Mouse (Mus musculus): ENCODE results near the gene Padi2.
A peak's percentile ranks its signal among the peaks of the same experiment; 100 is the strongest.

Padi2 gene

DNA sequence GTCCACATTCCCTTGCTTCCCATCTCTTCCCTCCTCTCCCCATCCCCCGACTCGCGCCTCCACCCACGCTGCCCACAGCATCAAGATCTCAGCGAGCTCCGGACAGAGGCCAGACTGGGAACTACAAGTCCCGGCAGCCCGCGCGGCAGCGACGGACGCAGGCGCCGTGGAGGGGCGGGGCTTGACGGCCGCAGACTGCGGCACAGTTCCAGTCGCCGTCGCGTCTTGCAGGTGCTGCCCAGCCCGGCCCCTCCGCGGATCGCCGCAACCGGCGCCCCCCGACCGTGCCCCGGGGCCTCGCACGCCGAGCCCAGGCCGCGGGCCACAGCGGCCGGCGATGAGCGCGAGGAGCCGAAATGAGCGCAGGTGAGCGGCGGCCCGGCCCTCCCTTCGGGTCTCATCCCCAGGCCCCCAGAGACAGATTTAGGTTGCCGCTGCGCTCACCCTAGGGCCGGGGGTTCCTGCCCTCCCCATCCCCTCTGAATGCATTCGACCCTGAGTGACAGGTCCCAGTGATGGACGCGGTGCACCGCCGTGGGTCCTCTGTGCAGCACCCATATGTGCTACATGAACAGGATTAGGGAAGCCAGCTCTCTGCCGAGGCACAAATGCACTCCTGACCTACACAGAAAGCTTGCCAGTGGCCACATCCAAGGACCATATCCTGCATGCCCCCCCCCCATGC, 80.7 kb downstream of the Padi2 start, which contains the start of gene Atp13a2:
Atp13a2 (plus strand) TSS at position 163 of the 685 bp plus-strand sequence.
- peak; percentile 70 for DNase-seq (ENCODE audit: low spot score)

DNA sequence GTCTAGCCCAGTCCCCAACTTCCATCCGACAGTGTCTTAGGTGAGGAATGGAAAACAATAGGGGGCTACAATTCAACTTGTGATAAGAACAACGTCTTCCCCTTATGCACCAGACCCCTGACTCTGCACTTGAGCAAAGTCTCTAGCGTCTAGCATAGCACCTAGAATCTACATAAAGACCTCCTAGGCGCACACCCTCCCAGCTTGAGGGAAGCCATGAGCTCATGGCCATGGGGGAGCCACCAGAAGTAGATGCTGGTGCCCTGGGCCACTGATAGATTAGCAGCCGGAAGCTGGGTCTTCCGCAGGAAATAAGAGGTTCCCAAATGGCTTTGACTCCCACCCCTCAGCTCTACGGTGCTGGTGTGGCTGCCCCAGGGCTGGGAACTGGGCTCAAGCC, 81.3 kb downstream of the Padi2 start:
- DNase-seq (ENCODE audit: low spot score), result no peak

DNA sequence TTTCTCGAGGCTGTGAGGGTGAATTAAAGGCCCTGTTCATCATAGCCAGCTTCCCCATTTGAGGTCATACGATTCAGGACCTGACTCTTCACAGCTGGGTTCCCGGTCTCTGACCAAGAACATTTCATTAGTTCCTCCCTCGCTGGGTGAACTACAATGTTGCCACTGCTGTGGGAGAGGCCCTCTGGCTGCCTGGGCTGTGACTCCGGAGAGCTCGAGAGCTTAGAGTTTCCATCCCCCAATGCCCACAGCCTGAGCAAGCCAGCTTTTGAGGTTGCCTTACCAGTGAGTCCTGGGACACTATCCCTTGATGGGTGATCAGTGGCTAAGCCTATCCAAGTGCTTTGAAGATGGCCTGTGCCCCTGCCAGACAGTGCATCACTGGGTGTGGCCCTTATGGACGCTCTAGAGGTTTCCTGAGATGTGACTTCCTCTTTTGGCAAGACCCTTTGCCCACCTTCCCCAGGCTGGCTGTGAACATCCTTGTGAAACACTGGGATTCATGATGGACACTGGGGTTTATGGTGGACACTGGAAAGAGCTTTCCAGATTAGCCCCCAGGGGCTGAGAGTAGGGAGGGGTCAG, 82.7 kb downstream of the Padi2 start:
- no peak for DNase-seq (ENCODE audit: low spot score)

DNA sequence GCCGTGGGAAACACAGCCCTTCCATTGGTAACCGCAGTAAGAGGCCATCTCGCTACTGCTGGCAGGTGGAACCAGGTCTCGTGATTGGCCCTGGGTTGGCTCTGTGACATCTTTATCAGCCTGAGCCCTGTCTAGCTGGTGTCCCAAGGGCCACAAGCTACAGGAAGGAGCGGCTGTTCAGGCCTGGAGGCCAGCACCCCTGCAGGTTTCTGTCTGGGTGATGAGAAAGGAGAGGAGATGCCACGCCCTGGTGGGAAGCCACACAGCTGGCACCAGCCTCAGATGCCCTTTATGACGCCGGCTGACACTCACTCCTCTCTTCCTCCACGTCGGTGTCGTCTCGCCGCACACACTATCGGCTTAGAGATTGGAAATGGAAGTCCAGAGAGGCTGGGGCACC, 83.3 kb downstream of the Padi2 start:
- DNase-seq (ENCODE audit: low spot score), result no peak

DNA sequence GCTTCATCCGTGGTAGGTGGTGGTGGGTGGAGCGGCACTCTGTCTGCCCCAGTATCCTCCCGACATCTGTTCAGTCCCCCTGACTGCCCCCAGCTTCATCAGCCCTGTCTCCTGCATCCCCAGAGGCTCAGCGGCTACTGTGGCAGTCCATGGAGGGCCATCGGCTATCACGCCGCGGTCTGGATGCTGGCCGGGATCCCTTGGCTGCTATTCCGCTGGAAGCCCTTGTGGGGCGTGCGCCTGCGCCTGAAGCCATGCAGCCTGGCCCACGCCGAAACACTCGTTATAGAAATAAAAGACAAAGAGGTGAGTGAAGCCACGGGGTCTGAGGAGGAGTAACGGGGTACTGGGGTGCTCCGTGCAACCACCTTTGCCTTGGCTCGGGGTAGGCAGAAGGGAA, 86.1 kb downstream of the Padi2 start:
- no peak for DNase-seq (ENCODE audit: low spot score)

DNA sequence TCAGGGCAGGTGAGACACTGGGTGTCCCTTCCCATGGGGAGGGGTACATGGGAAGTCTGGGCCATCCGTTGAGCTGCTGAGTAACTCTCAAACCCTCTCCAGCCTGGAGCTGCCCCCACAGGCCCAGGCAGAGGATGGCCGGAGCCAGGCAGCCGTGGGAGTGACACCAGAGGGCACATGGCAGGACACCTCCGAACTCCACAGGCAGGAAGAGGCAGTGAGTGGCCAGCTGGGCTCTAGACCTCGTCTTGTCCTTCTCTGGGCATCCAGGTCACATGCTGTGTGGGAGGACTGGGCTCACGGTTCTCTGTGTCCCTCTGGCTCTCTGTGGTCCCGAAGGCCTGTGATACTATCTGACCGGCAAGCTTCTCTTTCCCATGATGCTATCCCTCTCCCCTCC, 87.7 kb downstream of the Padi2 start:
- no peak for DNase-seq (ENCODE audit: low spot score)

DNA sequence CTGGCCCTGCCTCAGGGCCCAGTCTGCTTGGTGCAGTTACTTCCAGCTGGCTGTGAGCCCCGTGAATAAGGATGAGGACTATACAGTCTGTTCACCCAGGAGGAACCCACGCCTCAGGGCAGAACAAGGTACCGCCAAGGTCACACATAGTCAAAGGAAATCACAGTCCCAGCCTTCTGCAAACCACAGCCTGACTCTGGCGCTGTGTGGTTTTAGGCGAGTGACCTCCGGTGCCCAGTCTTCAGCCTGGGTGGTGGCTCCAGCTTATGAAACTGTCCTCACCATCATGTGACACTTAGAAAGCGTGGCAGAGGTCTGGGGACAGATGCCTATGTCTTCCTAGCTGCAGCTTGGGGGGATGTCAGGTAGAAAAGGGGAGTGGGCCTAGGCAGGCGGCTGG, 89.7 kb downstream of the Padi2 start:
- DNase-seq (ENCODE audit: low spot score), result no peak

DNA sequence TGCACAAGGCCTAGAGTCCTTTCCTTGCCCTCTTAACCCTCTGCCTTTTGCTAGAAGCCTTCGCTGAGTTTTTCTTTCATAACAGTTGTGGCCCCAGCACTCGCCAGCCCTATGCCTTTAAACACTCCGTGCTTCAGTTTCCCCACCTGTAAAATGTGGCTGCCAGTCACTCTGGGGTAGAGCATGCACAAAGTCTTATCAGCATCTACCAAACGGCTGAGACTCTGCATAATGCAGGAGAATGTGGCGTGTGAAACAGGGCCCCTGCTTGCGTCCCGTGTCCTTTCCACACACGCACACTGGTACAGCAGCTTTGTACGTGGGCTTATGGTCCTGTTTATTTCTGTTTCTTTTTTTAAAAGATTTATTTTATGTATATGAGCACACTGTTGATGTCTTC, 90.7 kb downstream of the Padi2 start:
- no peak for DNase-seq (ENCODE audit: low spot score)

Measured in urinary bladder, postnatal 10 days (tissue).